Mouse (Mus musculus): ENCODE measurements around the gene Epc2.

The Epc2 gene

DNA sequence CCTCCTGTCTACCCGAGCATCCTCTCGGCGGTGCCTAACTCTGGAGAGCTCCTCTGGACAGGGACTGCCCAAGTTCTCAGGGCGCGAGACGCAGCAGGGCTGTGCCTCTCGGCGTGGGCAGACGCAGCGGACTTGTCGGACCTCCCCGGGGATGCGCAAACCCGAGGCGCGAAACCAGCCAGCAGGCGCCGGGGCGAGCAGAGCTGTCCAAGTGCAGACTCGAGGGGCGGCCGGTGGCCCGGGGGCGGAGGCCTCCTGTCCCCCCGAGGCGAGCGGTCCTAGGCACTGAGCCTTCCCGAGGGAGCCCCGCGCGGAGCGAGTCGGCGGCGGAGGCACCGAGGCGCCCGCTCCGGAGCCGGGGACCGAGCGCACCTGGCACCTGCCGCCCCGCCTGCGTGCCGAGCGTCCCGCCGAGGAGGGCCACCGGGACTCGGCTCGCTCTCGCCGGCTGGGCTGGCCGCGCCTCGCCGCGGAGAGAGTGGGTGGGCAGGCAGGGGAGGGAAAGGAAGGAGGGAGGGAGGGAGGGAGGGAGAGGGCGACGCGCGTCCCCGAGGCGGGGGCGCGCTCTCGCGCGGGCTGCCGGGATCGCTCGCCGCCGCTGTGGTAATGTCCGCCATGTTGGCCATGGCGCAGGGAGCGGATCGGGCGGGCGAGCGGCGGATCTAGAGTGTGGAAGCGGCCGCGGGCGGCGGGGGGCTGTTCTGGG, at the start of gene Epc2:
Gene Epc2 (plus strand): TSS at position 556 of the 706 bp plus-strand sequence.
- peak; percentile 84 to 87 for DNase-seq

DNA sequence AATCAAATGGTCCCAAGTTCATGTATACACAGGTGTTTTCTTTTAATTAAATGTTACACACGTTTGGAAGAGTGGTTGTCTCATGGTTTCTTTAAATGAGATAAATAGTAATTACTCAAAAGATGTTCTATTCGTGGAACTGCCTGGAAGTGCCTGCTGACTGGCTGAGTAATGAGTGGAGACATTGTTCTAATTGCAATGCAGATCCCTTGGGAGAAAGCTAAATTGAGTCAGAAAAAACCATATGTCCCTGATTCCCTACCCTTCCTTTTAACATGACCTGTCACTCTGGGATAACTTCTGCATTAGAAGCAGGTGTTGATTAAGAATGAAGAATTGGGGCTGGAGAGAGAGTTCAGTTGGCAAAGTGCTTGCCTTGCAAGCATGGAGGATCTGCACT, 45.3 kb upstream of the Epc2 start:
- no peak for DNase-seq

DNA sequence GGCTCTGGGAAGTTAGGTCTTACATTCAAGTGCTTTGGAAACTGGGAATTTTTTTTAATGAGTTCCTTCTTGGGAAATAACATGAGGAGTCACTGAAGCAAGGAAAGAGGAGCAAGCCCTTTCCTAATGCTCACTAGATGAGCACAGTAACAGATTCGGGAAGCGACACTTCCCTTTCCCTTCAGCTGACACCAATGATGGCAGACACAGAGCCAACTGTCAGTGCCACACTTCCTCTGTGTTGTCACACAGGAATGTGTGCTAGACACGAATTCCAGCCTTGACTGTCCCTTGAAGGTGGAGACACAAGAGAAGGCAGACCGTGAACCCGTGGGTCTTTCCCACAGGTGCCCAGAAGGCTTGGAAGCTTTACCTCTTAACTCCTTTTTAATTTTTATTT, 39.6 kb upstream of the Epc2 start:
- no peak for DNase-seq

DNA sequence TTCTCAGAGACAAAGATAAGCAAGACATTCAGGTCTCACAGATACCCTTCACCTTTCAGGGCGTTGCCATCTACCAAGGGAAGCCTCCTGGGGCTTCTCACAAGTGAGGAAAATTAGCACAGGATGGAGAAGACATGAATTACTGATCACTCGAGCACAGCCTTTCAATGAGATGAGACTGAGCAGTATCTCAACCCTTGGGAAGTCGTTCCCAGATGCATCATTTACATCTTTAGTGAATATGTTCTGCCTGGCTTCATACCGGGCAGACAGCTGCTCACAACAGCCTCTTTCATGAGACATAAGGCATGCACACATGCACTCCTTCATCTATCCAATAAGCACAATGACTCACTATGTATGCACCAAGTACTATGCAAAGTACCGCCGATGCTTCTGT, 38.7 kb upstream of the Epc2 start:
- no peak for DNase-seq

DNA sequence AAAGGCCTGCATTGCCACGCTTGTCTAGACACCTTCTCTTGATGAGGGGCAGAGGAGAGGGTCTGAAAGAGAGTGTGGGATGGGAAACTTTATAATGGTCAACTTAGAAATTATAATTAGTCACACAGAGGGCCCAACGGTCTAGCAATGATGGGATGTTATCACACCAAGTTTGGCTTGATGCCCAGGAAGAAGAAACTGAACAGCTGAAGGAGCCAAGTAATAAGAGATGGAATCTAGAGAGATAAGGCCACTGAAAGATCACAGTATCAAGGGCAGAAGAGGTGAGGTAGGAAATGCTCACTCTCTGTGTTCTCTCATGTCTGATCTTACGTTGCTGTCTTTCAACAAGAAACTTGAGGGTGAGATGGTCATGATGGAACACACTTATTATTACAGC, 35.4 kb upstream of the Epc2 start:
- no peak for DNase-seq

DNA sequence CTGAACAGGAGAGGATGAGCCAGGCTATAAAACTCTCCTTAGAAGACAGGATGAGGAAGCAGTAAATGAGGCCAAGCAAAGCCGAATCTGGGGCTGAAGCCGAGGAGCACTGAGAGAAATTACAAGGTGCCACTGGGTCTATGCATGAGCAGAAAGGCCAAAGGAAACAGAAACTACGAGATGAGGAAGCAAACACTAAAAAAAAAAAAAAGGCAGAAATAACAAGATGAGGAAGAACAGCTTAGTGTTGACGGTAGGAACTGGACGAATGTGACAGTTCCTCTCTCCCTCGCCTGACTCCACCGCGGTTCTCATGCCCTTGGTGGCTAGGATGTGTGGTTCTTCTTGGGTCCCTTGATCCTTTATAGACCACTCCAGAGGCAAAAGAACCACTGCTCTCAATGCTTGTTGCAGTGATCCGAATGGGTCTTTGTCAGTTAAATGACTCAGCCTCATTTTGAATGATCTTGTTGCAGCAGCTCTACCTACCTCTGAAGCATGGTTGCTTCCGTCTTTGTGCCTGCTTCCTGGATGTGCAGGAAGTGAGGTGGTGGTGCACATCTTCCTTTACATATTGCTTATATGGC, 34.2 kb upstream of the Epc2 start:
- DNase-seq, result no peak

DNA sequence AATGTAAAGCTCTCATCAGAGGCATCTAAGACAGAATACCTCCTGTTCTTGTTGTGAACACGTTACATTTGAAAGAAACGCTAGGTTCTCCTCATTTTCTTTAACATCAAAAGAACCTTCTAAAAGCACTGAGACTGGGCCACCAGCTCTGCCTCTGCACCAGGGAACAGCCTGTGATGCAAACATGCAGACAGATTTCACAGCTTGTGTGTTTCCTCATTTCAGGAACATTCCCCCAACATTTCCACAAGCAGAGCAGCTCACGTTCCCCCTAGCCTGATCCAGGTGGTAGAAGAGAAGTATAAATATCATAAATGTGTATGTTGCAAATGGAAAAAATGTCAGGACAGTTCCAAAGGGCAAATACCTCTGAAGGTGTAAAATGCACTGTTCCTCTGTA, 30.9 kb upstream of the Epc2 start:
- DNase-seq, result no peak

DNA sequence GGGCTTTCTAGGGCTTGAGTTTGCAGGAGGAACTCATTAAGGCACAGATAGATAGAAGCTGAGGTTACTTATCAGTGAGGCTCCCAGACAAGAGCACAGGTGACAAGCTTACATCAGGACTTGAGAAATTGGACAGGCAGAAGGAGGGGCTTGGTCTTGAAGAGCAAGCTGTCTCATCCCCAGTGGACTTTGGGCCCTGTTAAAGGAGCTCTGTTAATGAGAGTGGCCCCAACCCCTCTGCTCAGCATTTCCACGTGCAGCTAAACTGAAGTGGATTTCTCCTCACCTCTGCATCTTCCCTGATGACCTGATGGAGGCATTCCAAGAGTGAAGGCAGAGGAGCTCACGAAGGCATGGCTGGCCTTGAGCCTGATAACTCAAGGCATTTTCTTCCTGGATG, 27.4 kb upstream of the Epc2 start:
- DNase-seq, result no peak

DNA sequence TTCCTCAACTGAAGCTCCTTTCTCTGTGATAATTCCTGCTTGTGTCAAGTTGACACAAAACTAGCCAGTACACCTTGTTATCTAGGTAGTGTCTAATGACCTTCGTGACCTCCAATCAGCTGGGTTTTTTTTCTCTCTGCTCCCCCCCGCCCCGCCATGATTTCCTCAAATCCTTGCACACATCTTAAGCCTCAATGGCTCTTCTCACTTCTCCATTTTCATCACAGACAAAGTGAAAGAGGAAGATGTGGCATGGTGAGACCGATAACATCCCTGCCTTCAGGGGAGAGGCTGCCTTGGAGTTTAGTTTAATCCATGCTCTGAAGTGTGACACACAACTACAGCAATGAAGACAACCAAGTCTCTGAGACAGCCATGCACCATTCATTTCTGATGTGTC, 26.5 kb upstream of the Epc2 start:
- DNase-seq, result no peak

DNA sequence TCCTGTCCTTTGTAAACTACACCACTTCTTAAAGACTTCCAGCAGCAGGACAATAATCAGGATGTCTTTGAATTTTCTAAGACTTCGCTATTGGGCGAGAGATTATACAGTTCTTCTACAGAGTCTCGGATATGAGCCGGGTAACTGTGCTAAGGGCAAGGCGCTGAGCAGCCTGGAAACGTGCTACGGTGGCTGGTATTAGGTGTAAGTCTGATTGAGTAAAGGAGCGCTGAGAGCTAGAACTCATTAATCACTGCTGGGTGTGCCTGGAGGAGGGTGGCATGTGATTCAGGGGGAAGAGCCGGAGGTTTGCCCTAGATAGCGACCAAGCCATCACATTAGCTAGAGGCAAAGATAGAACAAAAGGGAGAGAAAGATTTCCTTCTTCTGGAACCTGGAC, 25.1 kb upstream of the Epc2 start:
- no peak for DNase-seq

DNA sequence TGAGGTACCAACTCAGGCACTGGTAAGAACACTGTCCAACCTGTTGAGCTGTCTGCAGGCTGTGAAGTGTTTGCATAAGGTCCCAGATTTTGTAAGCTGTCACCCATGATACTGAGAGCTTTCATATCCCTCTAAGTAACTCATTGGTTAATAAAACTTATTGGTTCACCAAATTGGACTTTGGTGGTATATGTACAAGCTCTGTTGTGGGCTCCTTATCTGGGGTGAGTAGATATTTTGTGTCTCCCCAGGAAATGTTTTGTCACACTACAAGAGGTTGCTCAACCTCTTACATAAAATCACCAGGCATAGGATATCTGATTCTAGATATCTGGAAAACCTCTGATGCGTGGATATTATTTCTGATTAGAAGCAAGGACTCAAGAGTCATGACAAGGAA, 20.3 kb upstream of the Epc2 start:
- no peak for DNase-seq

DNA sequence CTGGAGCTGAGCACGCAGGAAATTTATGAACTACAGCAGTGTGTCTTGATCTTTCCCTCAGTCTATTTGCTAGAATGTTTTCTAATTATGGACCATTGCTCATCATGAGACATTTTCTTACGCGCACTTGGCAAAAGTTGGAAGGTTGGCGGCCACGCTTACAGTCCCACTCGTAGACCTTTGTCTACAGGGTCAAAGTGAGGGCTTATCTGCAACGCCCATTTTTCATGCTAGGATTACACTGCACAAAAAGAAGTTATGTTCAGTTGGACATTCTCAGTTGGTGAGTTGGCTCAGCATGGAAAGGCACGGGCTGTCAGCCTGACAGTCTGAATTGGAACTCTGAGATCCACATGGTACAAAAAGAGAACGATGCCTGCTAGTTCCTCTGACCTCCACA, 18.1 kb upstream of the Epc2 start:
- DNase-seq, result no peak

DNA sequence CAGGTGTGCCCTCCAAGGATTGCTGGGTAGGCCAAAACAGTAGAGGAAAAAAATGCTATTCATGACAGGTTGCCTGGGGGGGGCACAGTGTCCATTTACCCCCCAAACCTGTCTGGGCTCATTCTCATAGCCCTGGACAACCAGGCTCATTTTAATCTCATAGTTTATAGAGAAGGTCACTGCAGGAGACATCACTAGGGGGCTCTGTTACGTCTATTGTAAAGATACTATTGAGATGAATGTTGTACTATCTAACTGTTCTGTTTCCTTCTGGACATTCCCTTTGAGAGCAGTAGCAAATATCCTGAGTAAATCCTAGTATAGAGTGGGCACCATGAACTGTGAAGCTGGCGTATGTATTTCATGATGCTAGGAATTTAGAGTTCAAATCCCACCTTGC, 5.0 kb upstream of the Epc2 start:
- no peak for DNase-seq

DNA sequence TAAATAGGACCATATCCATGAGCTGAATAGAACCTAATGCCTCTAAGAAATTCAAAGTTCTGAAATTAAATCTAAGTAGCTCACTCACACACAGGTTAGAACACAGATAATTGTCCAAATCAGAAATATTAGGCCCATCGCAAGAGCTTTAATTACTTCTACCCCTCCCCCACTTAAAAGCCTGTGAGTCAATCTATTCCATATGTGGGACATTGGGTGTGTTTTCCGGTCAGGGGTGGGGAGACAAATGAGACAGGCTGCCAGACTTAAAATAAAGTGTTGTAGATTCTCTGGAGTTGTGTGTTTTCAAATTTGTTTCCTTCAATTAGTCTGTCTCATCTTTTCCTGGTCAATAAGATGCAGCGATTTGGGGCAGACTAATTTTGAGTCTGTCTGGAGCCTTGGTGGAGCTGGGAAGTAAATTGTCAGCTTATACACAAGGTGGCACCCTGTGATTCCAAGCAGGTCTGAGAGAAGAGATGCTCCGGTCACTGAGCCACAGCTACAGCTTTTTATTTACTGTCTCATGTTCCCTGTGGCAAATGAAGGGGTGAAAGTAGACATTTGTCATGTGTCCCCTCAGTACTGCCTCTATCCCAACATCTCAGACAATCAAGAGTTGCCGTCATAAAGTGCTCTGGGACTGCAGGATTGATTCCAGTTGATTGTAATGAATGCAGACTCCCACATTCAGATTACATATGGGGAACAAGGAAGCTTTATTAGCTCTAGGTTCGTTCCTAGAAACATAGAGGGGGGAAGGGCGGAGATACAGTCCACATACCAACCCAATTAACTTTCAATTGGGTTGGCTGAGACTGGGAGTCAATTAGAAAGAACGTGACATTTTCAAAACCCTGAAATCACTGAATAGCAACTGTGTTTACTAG, 3.5 kb upstream of the Epc2 start:
- DNase-seq, result peak; percentile 37 to 49

DNA sequence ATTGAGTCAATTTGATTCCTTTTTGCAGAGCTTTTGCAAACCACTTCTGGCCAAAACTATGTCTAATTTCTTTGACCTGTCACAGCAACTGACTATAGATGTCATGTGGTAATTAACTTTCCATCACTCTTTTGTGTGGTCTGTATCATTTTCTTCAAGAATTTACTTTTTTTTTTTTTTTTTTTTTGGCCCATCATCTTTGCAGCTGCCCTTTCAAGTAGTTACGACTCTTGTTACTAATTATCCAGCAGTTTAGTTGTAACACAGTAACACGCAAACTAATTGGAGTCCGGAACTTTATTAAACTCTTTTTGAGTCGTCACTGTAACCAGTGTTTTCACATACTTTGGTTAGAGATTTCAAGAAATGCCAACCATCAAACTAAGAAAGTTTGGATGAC, 819 bp upstream of the Epc2 start:
- no peak for DNase-seq

DNA sequence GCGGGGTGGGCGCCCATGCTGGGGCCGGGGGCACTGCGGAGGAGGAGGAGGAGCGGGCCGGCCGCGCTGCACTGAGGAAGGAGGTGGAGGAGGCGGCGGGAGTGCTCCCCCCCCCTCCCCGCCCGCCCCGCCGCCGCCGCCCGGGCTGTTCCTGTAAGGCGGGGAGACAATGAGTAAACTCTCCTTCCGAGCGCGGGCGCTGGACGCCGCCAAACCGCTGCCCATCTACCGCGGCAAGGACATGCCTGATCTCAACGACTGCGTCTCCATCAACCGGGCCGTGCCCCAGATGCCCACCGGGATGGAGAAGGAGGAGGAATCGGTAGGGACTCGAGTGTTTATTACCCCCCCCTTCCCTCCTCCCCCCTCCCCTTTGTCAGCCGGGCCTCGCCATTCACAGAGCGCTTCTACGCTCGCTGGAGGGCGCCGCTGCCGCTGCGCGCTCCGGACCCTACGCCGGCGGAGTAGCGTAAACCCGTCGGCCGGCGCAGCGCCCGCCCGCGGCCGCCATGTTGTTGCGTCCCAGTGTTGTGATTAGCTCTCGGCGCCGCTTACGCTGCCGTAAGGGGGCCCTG, 438 bp downstream of the Epc2 start:
- DNase-seq, result peak; percentile 91 to 95

DNA sequence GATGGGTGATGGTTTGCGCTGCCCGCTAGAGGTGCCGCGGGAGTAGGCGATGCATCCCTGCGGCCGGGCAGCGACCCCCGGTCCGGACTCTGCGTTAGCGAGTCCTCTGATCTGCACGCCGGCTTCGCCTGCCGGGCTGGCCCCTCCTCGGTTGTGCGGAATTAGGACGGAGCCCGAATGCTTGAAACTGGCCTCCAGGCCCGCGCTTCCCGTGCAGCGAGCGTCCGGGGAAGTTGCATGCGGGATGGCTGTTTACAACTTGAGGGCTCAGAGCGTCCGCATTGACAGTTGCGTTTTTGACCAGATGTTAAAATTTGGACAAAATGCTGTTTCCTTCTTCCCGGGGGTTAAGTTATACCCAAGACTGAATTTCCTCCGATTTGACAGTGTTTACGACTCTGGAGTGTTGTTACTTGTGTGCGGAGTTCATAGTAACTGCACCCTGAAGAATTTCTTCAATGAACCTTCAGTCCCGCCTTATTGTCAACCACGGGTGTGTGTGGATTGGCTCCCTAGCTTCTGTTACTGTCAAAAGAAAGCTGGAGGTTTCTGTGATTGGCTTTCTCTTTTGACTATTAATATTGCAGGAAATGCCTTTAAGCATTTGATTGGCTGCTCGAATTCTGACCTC, 1.3 kb downstream of the Epc2 start:
- DNase-seq, result peak; percentile 49 to 61

DNA sequence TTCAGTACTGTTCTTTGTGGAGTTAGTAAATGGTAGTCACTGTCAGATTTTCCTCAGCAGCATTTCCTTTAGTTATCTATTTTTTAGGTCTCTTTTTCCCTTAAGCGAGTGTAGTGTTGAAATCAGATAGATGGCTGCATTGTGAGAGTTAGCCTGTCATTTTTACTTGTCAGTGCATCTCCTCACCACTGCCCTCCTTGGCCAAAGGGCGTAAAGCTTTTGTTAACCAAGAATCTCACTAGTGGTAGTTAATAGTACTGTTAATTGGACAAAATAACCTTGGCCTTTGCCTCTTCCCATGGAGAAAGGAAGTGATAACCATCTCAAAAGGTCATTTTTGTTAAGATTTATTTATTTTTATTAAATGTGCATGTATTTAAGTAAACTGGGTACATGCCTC, 6.5 kb downstream of the Epc2 start:
- no peak for DNase-seq

DNA sequence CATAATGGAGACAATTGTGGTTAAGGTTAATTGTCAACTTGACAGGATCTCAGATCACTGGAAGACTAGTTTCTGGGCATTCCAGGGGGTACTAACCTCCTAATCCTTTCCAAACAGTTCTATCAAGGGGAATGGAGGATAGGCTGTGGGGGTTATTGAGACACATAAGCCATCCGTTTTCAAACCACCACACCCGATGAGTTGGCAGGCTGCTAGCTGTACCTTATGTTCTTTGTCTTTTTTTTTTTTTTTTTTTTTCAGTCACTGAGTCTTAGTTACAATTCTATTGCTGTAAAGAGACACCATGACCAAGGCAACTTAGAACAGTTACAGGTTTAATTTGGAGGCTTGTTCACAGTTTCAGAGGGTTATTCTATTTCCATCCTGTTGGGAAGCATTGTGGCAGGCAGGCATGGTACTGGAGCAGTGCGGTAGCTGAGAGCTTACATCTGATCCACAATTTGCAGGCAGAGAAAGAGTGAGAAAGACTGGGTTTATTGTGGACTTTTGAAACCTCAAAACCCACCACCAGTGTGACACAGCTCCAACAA, 14.5 kb downstream of the Epc2 start:
- no peak for DNase-seq

DNA sequence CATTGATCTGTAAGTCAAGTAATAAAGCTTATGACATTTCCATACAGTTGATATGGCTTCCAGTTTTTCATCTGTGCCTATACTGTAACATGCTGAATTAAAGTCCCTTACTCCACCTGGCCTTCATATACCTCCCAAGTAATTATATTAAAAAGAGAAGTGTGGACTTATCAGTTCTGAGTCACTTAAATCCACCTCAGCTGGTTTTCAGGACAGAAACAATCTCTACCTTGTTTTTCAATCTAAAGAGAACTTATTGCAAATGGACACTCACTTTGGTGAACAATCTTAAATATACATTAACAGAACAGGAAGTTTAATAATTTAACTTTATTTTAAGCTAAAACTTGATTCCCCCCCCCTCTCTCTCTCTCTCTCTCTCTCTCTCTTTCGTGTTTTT, 15.8 kb downstream of the Epc2 start:
- no peak for DNase-seq

DNA sequence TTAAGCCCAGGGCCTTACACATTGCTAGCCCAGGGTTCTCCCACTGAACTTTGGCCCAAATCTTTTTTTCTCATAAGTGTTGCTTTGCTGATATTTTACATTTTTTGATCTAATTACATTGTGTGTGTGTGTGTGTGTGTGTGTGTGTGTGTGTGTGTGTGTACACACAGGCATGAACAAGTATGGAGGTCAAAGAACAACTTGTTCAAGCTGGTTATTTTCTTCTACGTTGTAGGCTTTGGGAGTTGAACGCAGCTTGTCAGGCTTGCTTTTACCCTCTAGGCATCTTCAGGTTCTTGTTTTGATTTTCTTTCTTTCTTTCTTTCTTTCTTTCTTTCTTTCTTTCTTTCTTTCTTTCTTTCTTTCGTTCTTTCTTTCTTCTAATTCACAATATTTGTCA, 19.9 kb downstream of the Epc2 start:
- no peak for DNase-seq

DNA sequence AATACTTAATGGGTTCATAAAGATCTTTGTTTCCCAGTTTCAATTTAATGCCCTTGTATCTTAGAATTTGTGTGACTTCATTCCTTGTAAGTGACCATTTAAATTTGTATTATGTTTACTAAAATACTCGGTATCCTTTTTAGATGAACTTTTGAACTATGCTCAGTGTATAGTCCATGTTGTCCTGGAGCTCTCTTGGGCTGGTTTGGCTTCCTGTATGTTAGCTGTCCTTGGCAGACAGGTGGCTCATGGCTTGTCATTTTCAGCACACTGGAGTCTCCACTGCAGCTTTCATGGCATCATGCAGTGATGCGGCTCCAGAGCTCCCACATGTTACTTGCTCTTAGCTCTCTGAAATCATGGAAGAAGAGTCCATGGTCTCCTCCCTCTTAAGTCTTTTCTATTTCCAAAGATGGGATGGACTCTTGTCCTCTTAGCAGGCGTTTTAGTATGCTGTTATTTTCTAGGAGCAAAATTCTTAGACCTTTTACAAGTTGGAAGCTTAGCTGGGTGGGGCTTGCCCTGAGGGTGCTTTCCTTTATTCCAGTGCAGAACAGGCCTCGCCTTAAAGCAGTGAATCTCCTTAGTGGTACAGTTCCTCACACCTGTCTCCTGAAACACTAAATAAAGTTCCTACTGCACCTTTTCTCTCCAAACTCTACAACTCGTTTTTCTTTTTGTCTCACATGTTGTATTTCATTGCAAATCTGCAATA, 20.5 kb downstream of the Epc2 start:
- DNase-seq, result no peak

Data from cerebellum, postnatal 36 days (tissue).